Comparison of ENCODE assay signal across 10 mouse cellular contexts in the genomic region with DNA sequence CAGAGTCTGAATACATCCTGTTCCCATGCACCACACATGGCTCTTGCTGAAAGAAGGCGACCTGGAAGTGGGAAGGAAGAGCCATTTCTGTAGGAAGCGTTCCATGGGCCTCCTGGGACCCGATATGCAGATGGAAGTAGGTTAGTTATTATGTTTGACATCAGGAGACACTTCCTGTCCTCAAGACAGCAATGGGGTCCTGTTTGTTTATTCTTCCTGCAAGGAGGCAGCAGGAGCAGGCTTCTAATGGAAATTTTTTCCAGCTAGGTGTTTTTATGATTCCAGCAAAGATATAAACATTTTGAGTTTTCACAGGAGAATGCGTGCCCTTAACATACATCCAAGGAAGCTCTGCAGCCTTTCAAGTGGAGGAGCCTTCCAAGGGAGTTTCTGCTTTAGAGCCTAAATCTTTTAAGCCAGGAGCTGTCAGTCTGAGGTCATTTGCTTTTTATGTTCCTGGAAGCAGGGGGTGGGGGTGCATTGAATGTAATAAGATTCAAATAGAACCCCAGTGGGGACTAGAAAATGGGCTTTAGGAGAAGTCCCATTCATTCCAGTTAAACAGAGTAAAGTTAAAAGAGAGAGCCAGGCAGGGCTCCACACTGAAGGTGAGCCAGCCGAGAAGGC.
A peak's percentile ranks its signal among the peaks of the same experiment; 100 is the strongest.
DNase-seq lines count a peak whose midpoint lies in the region; ATAC-seq and TF ChIP-seq lines count a peak whose summit lies in the region.
"Had no signal": no experiment of that assay in that cellular context is flagged by ENCODE, and none has a peak within 500 bp of the region (broad histone marks: within the 10 kb centered on the region; RNA-seq: fewer than 3 reads in every experiment).

No protein-coding gene starts in this region.

- no peaks in the 10 kb centered on the region for H3K27me3 ChIP-seq in heart, postnatal 0 days (ENCODE audit: control insufficient read depth, insufficient read depth, low read length)
- H3K27me3 ChIP-seq in forebrain, embryonic 11.5 days (ENCODE audit: control insufficient read depth, insufficient read depth, low read length) = no peaks in the 10 kb centered on the region
- H3K27me3 ChIP-seq in limb, embryonic 10.5 days (ENCODE audit: low read depth, poor library complexity, severe bottlenecking) = no peaks in the 10 kb centered on the region
- no peaks in the 10 kb centered on the region for H3K27me3 ChIP-seq in neural tube, embryonic 13.5 days
- H3K27me3 ChIP-seq: limb, embryonic 12.5 days had no signal

- H3K9me3 ChIP-seq in heart, postnatal 0 days (replicated peaks; ENCODE audit: control insufficient read depth, low read length) = no peaks in the 10 kb centered on the region
- no peaks in the 10 kb centered on the region for H3K9me3 ChIP-seq in forebrain, embryonic 11.5 days (ENCODE audit: control insufficient read depth, low read length)
- no peaks in the 10 kb centered on the region for H3K9me3 ChIP-seq in limb, embryonic 10.5 days (replicated peaks)
- no peaks in the 10 kb centered on the region for H3K9me3 ChIP-seq in neural tube, embryonic 13.5 days
- H3K9me3 ChIP-seq: limb, embryonic 12.5 days had no signal

- no peak overlapping the region for H3K4me3 ChIP-seq in heart, postnatal 0 days (ENCODE audit: low read depth, low read length)
- H3K4me3 ChIP-seq in forebrain, embryonic 11.5 days (ENCODE audit: low read depth, low read length) = no peak overlapping the region
- H3K4me3 ChIP-seq in limb, embryonic 10.5 days = no peak overlapping the region
- H3K4me3 ChIP-seq in neural tube, embryonic 13.5 days = no peak overlapping the region
- no peak overlapping the region for H3K4me3 ChIP-seq in layer of hippocampus, adult 2 months
- H3K4me3 ChIP-seq: limb, embryonic 12.5 days had no signal

- no peak for TF ChIP-seq EP300 in heart, postnatal 0 days (IDR thresholded peaks at IDR 0.05; ENCODE audit: low read depth)

- no peaks in the 10 kb centered on the region for H3K36me3 ChIP-seq in heart, postnatal 0 days (replicated peaks; ENCODE audit: control insufficient read depth, insufficient read depth, low read length)
- no peaks in the 10 kb centered on the region for H3K36me3 ChIP-seq in forebrain, embryonic 11.5 days (ENCODE audit: control insufficient read depth, insufficient read depth, low read length)
- H3K36me3 ChIP-seq in limb, embryonic 10.5 days = no peaks in the 10 kb centered on the region
- no peaks in the 10 kb centered on the region for H3K36me3 ChIP-seq in neural tube, embryonic 13.5 days
- H3K36me3 ChIP-seq: limb, embryonic 12.5 days had no signal

- TF ChIP-seq CTCF in heart, postnatal 0 days (IDR thresholded peaks at IDR 0.05; ENCODE audit: low read depth) = no peak
- no peak for TF ChIP-seq CTCF in layer of hippocampus, adult 2 months (conservative IDR thresholded peaks at IDR 0.05)

- 57% methylated on average over 5 of the region's 5 CpGs for WGBS in heart, postnatal 0 days
- WGBS in forebrain, embryonic 11.5 days = 15% methylated on average over 5 of the region's 5 CpGs
- 58% methylated on average over 5 of the region's 5 CpGs for WGBS in limb, embryonic 10.5 days
- whole genome bisulfite sequencing in neural tube, embryonic 13.5 days = 32% methylated on average over 5 of the region's 5 CpGs

- H3K27ac ChIP-seq in heart, postnatal 0 days (ENCODE audit: low read depth) = peak overlapping the region; percentile 74
- peak overlapping the region; percentile 86 for H3K27ac ChIP-seq in forebrain, embryonic 11.5 days (ENCODE audit: low read depth, low read length)
- H3K27ac ChIP-seq in limb, embryonic 10.5 days = 0 out of 2 replicates have a peak overlapping the region, but pooled peaks have one; percentile 19
- H3K27ac ChIP-seq in neural tube, embryonic 13.5 days (replicated peaks) = peak overlapping the region; percentile 1; the same call in 1 of the 2 replicates
- no peak overlapping the region for H3K27ac ChIP-seq in layer of hippocampus, adult 2 months
- H3K27ac ChIP-seq: limb, embryonic 12.5 days had no signal

- no peak for DNase-seq in heart, postnatal 0 days (ENCODE audit: low spot score)
- DNase-seq in heart, adult 18-20 months = no peak
- DNase-seq in forebrain, embryonic 11.5 days (ENCODE audit: low spot score) = no peak
- DNase-seq in limb, embryonic 10.5 days (ENCODE audit: low spot score) = no peak
- no peak for DNase-seq in spleen, postnatal 14 days (ENCODE audit: low spot score in 2 of 2)
- DNase-seq in layer of hippocampus, adult 2 months (ENCODE audit: low spot score in 2 of 2) = no peak
- DNase-seq: gastrocnemius, postnatal 36 days; thymus, postnatal 14 days had no signal

- no peak overlapping the region for H3K9ac ChIP-seq in heart, postnatal 0 days (replicated peaks; ENCODE audit: low read depth, low read length)
- H3K9ac ChIP-seq in forebrain, embryonic 11.5 days (ENCODE audit: low read length) = 0 out of 2 replicates have a peak overlapping the region, but pooled peaks have one; percentile 7
- no peak overlapping the region for H3K9ac ChIP-seq in neural tube, embryonic 13.5 days
- H3K9ac ChIP-seq: limb, embryonic 12.5 days had no signal

- H3K4me2 ChIP-seq in heart, postnatal 0 days (ENCODE audit: low read depth, low read length) = no peak overlapping the region
- H3K4me2 ChIP-seq in forebrain, embryonic 11.5 days (ENCODE audit: low read depth, low read length, severe bottlenecking) = peak overlapping the region; percentile 28; the same call in 1 of the 2 replicates
- H3K4me2 ChIP-seq in neural tube, embryonic 13.5 days = no peak overlapping the region
- H3K4me2 ChIP-seq: limb, embryonic 12.5 days had no signal

- H3K4me1 ChIP-seq in heart, postnatal 0 days (ENCODE audit: control insufficient read depth, insufficient read depth) = peaks cover 19% of the 10 kb centered on the region
- H3K4me1 ChIP-seq in forebrain, embryonic 11.5 days (replicated peaks; ENCODE audit: control insufficient read depth, insufficient read depth, low read length) = peaks cover 9% of the 10 kb centered on the region; the same call in 1 of the 2 replicates
- H3K4me1 ChIP-seq in limb, embryonic 10.5 days = peaks cover 16% of the 10 kb centered on the region
- peaks cover 14% of the 10 kb centered on the region for H3K4me1 ChIP-seq in neural tube, embryonic 13.5 days (replicated peaks)

- no peak for ATAC-seq in heart, postnatal 0 days (ENCODE audit: insufficient read depth, low read depth)
- ATAC-seq in forebrain, embryonic 11.5 days (replicated peaks; ENCODE audit: low FRiP score) = peak; percentile 45
- no peak for ATAC-seq in neural tube, embryonic 13.5 days (ENCODE audit: low read depth)
